Mouse (Mus musculus) testis, adult 2 months (tissue): ENCODE results near the gene Ssr1.

Experiments used
- CTCF ChIP-seq: fragments of 200-500 bp; IDR thresholded peaks from 2 replicates; pipeline ENCODE4 v1.5.1; 2012; ENCODE audit warnings: low read depth, mild to moderate bottlenecking, inconsistent platforms, low read length, moderate library complexity; ENCODE audit not compliant: control insufficient read depth, insufficient read depth, insufficient replicate concordance
- POLR2A ChIP-seq: fragments of 200-500 bp; IDR thresholded peaks from 2 replicates; pipeline ENCODE4 v1.6.1; 2012; ENCODE audit warnings: low read depth, mild to moderate bottlenecking, inconsistent platforms, low read length, moderate library complexity; ENCODE audit not compliant: control insufficient read depth

DNA sequence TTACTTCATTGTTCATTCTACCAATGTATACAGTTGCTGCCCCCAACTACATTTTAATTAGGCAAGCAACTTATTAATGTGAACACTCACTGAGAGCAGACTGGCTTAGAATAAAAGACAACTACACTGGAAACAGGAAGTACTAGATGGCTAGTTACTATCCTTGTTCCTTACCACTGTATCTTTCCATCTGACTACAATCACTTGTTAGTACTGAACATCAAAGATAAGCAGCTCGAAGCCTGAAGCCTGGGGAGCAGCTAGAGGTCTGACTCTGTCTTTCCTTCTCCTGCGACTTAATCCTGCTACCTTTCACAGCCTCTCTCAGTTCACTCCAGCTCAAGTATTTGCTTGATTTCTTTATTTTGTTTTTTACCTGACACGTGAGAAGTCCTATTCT lies 24.8 kb upstream of the Ssr1 start:
- TF ChIP-seq CTCF (no peak), POLR2A (no peak)
